Mouse (Mus musculus) c-Kit-positive CD71-negative TER-119-negative erythroid progenitor cells, embryonic 14.5 days (primary cell): ENCODE results near the gene Mapkap1.

Source experiments
- DNase-seq: peaks from one replicate; pipeline ENCODE4 v3.0.0-alpha.2; 2013; ENCODE audit warnings: low read depth

Mapkap1 gene

DNA sequence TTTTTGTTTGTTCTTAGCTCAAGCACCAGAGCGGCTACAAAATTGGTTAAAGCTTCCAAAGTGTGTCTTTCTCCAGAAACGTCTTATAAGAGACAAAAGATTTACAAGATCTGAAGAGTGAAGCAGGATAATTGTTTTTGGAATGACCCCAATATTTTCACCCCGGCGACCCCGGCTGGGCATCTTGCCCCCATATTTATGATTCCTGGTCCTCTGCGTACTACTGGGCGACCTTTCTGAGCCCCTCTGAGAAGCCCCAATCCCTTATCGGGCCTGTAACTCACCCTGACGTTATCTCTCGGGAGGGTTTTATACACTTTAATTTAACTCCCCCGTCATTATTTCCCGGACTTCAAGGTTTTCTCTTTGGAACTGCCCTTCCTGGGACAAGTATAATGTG, 225.5 kb downstream of the Mapkap1 start:
- DNase-seq: no peak

DNA sequence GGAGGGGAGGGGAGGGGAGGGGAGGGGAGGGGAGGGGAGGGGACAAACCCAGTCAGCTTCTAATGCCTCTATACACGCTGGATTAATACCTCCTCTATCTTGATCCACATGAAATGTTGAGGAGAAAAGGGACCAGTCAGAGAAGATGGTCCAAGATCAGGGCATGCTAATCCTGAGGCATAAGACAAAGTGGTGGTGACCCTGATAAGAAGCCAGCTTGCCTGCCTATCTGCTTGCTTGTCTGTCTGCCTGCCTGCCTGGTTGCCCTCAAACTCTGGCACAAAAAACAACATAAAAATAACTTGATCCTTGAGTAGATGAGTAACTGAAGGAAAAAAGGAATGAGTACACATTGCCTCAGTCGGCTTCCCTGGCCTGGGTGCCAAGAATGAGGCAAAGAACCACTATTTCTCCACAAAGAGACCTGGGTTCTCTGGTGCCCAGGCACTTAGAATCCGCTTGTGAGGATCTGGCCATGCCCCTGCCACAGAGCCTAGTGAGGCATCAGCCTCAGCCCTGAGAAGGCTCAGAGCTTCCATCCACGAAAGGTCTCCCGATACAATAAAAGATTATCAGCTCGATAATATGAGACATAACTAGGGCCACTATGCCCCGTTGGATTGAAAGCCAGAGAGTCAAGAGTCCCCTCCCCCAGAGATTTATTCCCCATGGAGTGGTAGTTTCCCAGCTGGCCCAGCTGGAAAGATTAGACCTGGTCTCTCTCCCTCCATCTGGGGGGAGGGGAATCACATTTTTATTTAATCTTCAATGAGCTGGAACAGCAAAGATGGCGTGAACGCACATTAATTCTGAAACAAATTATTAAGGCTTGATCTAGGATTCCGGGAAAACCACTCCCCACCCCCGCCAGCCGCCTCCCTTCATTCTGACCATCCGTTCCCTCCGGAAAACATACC, 228.9 kb downstream of the Mapkap1 start:
- DNase-seq: no peak

DNA sequence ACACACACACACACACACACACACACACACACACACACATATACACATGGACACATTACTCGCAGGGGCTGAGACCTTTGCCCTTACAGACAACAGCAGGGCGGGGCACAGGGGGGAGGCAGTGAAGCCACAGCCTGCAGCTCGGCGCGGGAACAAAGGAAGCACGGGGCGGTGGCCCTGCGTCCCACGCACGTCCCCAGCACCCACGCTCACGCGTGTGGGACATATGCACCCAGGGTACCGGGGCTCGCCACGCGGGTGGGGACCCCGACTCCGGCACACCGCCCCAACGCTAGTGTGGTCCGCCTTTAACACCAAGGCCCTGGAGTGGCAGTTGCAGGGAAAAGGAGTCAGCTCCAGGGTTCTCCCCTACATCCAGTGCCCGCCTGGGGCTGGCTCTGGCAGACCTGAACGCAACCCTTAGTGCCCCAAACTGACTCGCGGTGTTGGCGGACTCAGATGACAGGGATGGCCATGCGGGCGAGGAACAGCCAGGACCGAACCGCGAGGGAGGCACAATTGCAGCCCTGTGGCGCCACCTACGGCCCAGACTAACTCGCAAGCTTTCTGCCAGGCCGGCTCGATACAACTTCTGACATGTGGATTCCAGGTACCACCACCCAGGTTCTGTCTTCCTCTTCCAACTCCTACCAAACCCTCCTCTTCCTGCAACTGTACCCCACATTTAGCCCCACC, 232.5 kb downstream of the Mapkap1 start:
- DNase-seq: peak; percentile 66

DNA sequence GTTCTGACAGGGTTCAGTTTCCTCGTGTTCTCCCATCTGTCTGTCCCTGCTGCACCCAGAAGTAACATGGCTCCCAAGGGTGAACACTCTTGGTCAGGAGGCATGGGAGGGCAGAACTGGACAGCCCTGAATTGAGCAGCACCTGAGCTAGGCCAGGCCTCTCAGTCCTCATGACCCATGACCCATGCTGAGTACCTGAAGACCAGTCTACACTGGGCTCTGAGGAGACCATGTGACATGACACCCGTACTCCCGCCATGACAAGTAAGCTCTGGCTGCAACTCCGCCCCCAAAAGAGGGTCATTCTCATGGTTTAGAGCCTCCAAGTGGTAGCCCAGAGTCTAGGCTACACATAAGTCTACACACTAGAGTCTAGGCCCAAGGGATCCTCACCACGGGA, 233.2 kb downstream of the Mapkap1 start:
- DNase-seq: no peak

DNA sequence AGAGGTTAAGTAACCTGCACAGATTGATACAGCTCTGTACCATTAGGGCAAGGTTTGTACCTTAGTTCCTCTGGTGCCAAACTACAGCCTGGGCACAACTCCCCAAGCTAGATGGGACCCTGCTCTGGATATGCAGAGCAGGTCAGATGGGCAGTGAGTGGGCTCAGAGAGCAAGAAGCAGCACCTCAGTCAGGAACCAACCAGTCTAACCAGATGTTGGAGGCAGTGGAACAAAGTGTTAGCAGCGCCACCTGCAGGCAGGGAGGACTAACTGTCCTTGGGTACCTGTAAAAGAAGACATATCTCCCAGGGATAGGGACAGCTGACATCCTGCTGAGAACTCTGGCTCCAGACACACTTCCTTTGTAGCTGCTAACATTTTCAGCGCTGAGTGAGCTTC, 235.8 kb downstream of the Mapkap1 start:
- peak; percentile 66 for DNase-seq

DNA sequence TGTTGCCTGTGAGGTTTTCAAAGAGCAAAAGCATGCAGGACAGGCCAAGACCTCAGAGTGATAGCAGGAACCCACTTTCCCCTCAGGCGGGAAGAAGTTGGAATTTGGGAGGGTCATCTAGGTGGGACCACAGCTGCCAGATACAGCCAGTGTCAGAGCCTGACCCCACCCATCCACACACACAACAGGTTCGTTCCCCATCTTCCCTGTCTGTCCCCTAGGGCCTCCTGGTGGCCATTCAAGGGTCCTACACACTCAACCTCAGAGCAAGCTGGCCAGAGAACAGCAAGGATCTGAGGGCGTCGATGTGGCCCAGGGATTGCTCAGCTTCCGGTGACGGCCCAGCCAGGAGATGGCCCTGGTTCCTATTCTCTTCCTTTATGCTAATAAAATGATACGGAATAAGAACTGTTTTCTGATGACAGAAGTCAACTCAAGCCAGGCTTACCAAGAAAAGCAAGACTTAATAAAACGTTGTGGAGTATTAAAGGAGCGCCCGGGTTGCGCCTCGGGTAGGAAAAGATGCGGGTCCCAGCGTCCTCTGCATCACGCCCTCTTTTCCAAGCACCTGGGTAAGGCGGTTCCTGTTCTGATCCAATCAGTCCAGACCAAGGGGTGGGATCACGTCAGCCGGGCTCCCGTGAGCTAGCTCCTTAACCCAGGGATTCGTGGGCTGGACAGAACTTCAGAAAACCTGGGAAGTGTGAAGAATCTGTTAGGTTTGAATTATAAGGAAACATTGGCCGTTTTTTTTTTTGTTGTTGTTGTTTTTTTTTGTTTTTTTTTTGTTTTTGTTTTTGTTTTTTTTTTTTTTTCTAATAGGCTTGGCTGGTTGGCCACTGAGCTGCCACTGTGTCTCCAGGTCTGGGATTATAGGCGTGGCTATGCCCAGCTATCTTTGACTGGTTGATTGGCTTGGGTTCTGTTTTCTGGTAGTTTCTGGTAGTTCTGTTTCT, 238.3 kb downstream of the Mapkap1 start:
- DNase-seq: peak; percentile 50

DNA sequence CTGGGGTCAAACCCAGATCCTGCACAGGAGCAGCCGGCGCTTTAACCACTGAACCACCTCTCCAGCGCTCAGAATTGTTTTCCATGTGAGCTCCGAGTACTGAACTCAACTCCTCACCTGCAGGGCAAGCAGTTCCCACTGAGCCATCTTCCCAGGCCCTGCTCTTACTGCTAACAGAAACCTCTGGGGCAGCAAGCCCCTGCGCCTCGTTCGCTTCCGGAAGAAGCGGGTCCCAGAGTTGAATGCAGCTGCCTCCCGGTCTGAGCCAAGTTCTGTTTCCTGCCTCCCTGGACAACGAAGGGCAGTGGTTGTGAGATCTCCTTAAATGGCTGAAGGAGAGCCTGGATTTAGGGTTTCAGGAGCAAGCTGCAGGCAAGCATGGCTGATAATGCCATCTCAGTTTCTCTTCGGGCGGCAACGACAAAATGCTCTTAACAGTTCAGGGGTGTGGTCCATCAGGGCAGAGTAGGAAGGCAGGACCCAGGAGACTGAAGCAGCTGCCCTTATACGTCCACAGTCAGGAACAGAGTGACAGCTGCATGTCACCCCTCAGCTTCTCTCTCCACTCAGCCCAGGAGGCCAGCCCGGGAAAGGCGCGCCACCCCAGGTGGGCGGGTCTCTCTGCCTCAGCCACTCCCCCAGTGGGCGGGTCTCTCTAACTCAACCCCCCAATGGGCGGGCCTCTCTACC, 239.4 kb downstream of the Mapkap1 start:
- DNase-seq: peak; percentile 77

DNA sequence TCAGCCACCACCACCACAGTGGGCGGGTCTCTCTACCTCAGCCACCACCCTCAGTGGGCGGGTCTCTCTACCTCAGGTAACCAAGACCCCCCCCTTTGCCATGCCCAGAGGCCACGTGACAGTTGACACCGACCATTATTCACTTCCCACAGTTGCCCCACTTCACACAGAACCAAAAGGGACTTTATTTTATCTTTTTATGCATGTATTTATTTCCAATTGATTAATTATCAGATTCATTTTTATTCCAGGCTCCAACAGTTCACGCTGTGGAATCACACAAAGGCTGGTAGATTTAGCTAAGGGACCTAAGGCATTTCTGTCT, 239.9 kb downstream of the Mapkap1 start:
- no peak for DNase-seq

DNA sequence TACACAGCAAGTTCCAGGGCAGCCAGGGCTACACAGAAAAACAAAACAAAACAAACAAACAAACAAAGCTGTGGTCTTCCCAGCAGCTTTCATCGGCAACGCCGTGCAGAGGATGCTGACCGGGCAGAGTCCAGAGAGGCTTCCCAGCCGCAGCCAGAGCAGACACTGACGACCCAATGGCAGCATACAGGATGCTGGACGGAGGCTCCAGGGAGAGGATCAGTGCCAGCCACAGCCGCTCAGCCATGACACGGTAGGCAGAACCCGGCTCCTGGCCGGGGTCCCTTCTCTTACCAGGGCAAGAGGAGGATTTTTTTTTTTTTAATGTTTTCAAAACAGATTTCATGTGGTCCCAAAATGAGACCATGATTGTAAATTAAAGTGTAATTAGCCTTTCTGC, 240.8 kb downstream of the Mapkap1 start:
- no peak for DNase-seq

DNA sequence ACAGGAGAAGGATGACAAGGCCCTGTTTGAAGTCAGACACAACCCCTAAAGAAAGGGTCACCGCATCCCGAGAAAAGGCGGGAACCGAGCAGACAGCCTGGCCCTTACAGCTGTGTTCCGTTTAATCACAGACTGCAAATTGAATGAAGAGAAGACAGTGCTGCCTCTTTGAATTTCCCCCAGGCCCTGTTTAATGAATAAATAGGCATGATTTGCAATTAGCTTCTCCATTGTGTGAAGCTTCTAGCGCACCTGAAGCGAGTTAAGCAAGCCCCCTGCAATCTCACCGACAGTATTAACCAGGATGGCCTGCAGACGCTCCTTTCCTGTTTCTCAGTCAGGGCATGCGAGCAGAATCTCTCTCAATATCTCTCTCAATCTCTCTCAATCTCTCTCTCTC, 261.2 kb downstream of the Mapkap1 start:
- DNase-seq: no peak

DNA sequence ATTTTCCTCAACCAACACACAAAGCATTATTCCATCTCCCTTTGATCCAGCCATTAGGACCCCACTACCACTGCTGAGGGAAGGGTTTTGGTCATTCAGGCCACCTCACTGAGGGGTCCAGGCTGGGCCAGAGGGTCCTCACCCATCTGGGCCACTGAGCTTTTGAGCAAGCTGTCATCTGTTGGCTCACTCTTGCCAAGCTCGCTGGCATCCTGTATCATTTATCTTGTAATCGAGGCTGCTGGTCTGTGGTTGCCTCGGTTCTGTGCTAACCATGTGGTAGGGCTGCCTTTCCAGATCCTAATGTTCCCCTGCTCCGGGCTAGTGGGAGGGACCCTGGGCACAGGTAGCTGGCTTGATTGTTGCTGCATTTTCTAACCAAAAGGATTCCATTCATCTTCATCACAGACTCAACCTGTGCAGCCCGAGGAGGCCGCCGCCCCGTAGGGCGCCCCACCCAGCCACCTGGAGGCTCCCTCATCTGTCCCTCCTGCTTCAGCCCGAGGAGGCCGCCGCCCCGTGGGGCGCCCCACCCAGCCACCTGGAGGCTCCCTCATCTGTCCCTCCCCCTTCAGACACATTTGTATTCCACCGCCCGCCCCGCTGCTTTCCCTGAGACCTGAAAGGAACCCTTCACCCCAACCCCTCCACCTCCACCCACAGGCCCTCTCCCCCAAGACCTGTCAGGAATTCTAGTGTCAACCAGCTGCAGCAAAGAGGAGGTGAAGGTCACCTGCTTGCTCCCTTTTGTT, 262.0 kb downstream of the Mapkap1 start:
- DNase-seq: no peak

DNA sequence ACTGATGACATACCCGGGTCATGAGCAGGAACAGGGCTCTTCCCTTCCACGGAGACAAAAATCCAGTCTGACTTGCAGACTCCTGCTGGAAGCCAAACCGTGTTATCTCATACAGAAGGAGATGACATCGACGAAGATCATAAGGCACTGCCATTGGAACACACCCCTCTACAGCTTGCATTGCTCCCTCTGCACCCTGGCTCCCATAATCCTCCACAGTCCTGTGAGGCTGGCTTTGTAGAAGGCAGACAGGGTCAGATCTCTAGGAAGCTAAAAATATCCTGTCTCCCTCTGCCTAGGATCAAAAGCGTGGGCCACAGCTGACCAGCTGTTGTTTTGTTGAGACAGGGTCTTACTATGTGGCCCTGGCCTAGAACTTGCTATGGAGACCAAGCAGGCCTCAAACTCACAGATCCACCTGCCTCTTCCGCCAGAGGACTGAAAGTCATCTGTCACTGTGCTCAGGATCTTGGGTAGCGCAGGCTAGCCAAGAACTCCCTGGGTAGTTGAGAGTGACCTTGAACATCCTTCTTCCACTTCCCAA, 262.7 kb downstream of the Mapkap1 start:
- no peak for DNase-seq

DNA sequence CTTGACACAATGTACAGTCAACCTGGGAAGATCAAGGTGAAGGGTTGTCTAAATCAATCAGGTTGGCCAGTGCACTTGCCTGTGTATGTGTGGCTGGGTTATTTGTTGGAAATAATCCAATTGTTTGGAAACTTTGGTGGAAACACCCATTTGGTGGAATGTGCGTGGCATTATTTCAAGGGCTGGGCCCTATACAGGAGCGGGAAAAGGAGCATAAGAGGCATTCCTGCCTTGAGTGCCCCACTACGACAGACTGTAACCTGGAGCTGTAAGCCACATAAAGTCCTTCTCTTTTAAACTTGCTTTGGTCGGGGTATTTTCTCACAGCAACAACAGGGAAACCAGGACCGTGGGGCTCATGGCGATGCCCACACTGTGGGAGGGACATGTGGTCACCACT, 263.9 kb downstream of the Mapkap1 start:
- no peak for DNase-seq

DNA sequence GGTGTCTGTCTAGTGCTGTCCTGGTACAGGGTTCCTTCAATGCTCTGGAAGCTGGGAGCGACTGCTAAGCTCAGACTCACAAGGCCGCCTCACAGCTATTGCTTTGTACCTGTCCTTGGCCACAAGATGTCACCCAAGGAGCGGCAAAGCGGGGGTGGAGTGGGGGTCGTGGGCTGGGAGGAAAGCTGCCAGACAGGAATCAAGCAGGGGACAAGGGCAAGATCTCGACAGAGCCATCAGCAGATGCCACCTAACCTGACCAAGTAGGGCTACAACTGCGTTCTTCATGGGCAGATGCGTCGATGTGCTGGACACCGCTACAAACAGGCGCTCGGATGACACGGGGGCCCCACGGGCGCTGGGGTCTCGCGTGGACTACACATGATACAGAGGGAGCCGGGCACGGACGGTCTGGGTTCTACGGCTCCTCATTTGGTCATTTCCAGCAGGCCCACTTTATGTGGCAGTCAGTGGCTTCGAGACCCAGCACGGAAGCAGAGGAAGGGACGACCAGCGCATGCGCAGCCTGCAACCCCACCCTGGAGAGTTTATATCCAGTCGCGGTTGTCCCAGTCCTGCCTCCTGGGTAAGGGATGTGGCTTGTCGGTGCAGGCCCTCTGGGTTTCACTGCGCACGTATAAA, 264.9 kb downstream of the Mapkap1 start:
- peak; percentile 30 for DNase-seq

DNA sequence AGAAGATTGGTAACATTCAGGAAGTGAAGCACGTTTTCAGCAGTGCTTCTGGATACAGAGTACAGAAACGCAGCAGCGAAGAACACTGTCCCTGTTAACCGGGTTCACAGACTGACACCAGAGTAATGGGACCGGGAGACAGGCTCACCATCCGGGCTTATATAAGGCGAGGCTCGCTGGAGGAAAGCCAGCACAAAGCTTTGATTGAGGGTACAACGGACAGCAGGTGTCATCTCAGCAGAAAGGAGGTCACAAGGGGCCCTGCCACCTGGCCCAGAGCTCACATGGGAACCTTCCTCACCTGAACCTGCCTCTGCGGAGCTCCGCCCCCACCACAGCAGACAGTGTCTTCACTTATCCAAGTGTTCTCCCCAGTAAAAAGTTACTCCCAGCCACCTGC, 267.3 kb downstream of the Mapkap1 start:
- DNase-seq: no peak
